Mouse (Mus musculus) layer of hippocampus, adult 2 months (tissue): ENCODE measurements at regions not wholly inside any gene's neighbourhood (a gene's known extent, or its start where the extent isn't known, plus 50 kb on each side); places are given as distances from the start of the nearest gene placed in this dataset.

Source experiments
- DNase-seq, 2 experiments: peaks; one replicate each; pipeline ENCODE4 v3.0.0; 2022; ENCODE audit warnings: low spot score in 2 of 2
- H3K27ac ChIP-seq: fragments of 200-600 bp; 2 replicates; pipeline ENCODE4 v1.8.1; 2022
- H3K4me3 ChIP-seq: fragments of 200-600 bp; 2 replicates; pipeline ENCODE4 v1.8.1; 2022; ENCODE audit warnings: mild to moderate bottlenecking
- CTCF ChIP-seq: fragments of 200-600 bp; conservative IDR thresholded peaks from 2 replicates; pipeline ENCODE4 v1.8.1; 2022; ENCODE audit warnings: antibody characterized with exemption, mild to moderate bottlenecking, moderate library complexity

DNA sequence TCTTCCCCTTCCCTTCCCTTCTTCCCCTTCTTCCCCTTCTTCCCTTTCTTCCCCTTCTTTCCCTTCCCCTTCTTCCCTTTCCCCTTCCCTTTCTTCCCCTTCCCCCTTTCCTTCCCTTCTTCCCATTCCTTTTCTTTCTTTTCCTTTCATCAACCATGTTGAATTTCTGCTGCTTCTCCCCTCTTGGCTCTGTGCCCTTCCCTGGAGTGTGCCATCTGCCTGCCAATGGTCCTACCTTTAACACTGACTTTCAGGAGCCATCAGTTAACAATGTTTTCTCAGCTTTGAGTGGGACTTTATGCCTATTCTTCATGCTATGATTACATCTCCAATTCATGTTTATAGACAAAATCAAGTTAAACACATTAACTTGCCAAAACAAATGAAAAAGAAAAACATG lies 401.8 kb upstream of the Pcdh7 start:
- no peak for DNase-seq
- Histone ChIP-seq H3K27ac (no peak overlapping the region), H3K4me3 (no peak overlapping the region)
- no peak for TF ChIP-seq CTCF

DNA sequence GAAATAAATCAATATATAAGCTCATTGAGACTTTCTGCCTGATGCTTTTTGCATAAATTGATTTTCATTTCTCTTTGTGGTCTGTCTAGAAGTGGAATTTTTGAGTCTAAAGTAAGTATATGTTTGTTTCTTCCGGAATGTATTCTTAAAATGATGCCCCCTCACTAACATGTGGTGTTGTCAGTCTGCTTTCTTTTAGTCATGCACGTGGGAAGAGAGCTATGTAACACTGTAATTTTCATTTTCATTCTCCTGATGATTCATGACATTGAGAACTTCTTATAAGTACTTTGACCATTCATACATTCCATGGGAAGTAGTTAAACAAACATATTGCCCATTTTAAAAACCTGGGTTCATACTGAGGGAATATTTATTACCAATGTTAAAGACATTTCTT lies 397.7 kb upstream of the Pcdh7 start:
- no peak overlapping the region for H3K4me3 ChIP-seq
- no peak overlapping the region for H3K27ac ChIP-seq
- peak in 1 of 2 experiments; percentile 0 for DNase-seq
- TF ChIP-seq CTCF: no peak

DNA sequence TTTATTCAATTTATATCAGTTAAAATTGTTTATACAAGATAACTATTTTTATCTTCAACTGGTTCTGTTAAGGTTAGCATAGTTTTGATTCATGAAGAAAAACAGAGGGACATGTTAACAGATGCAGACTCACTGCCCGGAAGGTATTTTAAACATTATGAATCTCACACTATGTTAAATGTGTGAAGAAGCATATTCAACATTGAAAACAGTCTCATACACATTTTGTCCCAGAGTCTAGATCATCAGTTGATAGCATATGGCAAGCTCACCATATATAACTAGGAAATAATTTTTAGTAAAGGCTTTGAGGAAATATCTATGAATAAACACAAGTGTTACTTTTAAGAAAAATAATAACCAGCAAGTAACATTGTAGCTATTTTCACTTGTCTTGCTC lies 382.1 kb upstream of the Pcdh7 start:
- H3K27ac ChIP-seq: no peak overlapping the region
- no peak for TF ChIP-seq CTCF
- no peak for DNase-seq
- no peak overlapping the region for H3K4me3 ChIP-seq
